Mouse (Mus musculus) olfactory bulb, adult 2 months (tissue): Measurements from ENCODE around the gene Dctpp1.

Experiments used
- CTCF ChIP-seq: fragments of 200-500 bp; IDR thresholded peaks from 2 replicates; pipeline ENCODE4 v1.5.1; 2012; ENCODE audit warnings: low read depth, mild to moderate bottlenecking, low read length, moderate library complexity; ENCODE audit not compliant: insufficient read depth
- POLR2A ChIP-seq: fragments of 200-500 bp; IDR thresholded peaks from 2 replicates; pipeline ENCODE4 v1.6.1; 2012; ENCODE audit warnings: mild to moderate bottlenecking, low read depth, low read length, moderate library complexity; ENCODE audit not compliant: insufficient read depth

GRCm38 (mm10) chr7:127255008-127255407 lies 5.5 kb downstream of the Dctpp1 start:
- no peak for TF ChIP-seq POLR2A
- no peak for TF ChIP-seq CTCF
